Mouse (Mus musculus) kidney, adult 11 months (tissue): ENCODE measurements around the gene Upf1.

Experiments
- DNase-seq: peaks from one replicate; pipeline ENCODE4 v3.0.0; 2022

Upf1 gene

GRCm38 (mm10) chr8:70317872-70318271, 35.2 kb downstream of the Upf1 start:
- DNase-seq: no peak

- no peak for DNase-seq
These were observed 36.3 kb downstream of the Upf1 start for GRCm38 (mm10) chr8:70316511-70317504.

GRCm38 (mm10) chr8:70315624-70316510, 37.2 kb downstream of the Upf1 start, which contains the start of gene Cers1:
TSS of gene Cers1 (plus strand) at chr8:70315775.
- DNase-seq: no peak

GRCm38 (mm10) chr8:70313399-70313798, 39.7 kb downstream of the Upf1 start:
- no peak for DNase-seq

GRCm38 (mm10) chr8:70309311-70309710, 43.8 kb downstream of the Upf1 start:
- no peak for DNase-seq

- no peak for DNase-seq
These were observed 50.2 kb downstream of the Upf1 start for GRCm38 (mm10) chr8:70302901-70303300.

- peak; percentile 93 for DNase-seq
These were observed 50.7 kb downstream of the Upf1 start, which contains the start of the genes Ddx49 and Cope for GRCm38 (mm10) chr8:70302358-70302890. TSS of gene Ddx49 (minus strand) at chr8:70302489. TSS of gene Cope (plus strand) at chr8:70302518.

- no peak for DNase-seq
These were observed 52.2 kb downstream of the Upf1 start for GRCm38 (mm10) chr8:70300881-70301280.

GRCm38 (mm10) chr8:70293988-70294405, 59.1 kb downstream of the Upf1 start:
- DNase-seq: no peak

GRCm38 (mm10) chr8:70286737-70287136, 66.3 kb downstream of the Upf1 start:
- no peak for DNase-seq

GRCm38 (mm10) chr8:70285304-70285703, 67.8 kb downstream of the Upf1 start:
- no peak for DNase-seq

- no peak for DNase-seq
These were observed 68.7 kb downstream of the Upf1 start for GRCm38 (mm10) chr8:70284421-70284820.

GRCm38 (mm10) chr8:70283136-70284077, 69.7 kb downstream of the Upf1 start:
- peak; percentile 36 for DNase-seq

GRCm38 (mm10) chr8:70282603-70283135, 70.4 kb downstream of the Upf1 start, which contains the start of gene Homer3:
TSS of gene Homer3 (plus strand) at chr8:70282827.
- DNase-seq: peak; percentile 90
